Mouse (Mus musculus) skeletal muscle tissue, adult 2 months (tissue): ENCODE measurements around the gene Tas2r134.

Source experiments
- DNase-seq: peaks from one replicate; pipeline ENCODE4 v3.0.0-alpha.2; 2012; ENCODE audit warnings: low read depth, low spot score

The Tas2r134 gene

DNA sequence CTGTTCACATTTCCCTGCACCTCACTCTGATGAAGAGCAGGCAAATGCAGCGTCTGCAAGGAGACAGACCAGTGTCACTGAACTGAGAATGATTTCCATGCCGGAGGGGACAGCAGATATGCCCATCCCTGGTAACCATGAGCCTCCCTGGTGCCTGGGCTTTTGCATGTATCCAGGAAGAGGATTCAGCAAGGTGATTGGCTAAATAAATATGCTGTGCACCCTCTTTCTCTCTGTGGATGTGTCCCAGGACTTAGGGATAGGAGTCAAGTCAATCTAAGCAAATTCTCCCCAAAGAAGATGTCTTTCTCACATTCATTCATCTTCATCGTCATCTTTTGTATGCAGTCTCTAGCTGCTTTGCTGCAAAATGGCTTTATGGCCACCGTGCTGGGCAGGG lies at the start of gene Tas2r134:
Tas2r134 (plus strand) TSS at position 301 of the 400 bp plus-strand sequence.
- DNase-seq = no peak

DNA sequence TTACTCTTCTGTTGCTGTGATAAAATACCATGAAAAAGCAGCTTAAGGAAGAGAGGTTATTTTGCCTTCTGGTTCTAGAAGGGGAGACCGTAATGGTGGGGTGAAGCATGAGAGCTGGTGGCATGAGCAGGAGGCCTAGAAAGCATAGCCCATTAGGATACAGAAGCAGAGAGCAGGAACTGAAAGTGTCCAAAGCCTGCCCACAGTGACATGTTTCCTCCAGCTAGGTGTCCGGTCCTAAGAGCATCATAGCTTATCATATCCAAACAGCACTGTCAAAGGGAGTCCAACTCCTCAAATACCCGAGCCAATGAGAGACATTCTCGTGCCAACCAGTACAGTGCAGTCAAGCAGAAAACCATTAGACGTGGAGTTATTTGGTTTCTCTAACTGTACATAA lies 47.5 kb upstream of the Tas2r134 start:
- DNase-seq = no peak

DNA sequence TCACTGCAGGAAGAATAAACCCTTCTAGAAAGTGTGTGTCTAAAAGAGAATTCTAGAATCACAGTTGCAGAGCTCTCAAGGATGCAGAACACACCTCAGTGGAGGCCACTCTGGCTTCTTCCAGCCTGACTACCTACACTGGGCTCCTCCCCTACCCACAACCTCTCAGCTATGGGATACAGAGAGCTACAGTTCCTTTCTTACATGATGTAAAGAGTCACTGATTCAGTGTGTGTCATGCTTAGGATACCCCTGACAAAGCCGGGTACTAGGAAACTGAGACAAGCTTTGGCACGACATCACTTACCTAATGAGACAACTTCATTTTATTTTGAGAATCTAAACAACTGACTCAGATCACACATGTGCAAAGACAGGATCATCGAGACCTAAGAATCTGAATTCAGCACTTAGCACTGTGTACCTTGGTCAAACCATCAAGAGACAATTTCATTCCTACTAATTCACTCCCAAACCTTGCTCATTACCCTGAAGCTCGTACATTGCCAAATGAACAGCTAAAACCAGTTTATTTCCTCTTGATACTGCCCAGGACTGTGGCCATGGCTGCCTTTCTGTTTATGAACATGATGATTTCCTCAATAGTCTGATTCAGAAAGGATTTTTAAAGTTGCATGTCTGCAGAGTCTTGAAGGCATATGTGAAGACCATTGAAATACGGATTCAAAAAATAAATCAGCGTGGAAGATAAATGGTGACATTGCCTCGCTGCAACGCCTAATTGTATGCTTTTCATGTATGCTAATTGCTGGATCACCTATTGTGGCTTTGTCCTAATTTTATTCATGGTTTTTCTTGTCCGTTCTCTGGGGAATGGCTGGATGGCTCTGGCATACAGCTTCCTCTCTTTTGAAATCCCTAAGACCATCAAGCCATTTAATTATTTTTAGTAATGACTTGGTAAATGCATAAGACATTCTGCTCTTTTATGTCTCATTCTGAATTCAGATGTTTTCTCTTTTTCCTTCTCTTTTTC lies 43.0 kb upstream of the Tas2r134 start:
- no peak for DNase-seq

DNA sequence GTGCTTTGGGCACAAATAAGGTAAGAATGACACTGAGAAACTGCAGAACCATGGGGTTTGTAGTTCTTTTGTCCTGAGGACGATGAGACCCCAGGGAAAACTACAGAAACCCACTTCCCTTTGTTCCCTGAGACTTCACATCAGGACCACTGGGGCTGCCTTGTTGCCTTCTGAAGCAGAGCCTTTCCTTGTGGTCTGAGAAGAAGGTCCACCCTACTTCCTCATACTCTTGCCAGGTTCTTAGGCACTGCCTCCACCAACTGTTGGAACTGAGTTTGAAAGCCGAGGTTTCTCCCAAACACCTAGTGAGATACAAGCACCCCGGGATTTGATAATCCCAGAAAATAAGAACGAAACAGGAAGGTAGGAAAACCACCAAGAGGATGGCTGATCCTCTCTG lies 39.0 kb upstream of the Tas2r134 start:
- DNase-seq = no peak

DNA sequence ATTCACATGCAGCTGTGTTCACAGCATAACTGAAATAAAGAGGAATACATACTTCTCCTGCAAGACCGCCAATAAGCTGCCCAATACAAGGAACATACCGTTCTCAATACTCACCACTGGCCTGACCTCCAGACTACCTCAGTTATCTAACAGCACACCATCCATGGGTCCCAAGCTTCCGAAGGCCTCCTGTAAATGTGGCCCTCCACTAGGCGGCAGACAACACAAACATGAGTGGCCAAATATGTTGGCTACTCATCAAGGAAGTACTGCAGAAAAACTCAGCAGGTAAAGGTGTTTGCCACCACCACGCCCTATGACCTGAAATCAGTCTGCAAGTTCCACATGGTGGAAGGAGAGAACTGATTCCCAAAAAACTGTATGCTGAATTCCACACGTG lies 38.4 kb upstream of the Tas2r134 start:
- DNase-seq = no peak

DNA sequence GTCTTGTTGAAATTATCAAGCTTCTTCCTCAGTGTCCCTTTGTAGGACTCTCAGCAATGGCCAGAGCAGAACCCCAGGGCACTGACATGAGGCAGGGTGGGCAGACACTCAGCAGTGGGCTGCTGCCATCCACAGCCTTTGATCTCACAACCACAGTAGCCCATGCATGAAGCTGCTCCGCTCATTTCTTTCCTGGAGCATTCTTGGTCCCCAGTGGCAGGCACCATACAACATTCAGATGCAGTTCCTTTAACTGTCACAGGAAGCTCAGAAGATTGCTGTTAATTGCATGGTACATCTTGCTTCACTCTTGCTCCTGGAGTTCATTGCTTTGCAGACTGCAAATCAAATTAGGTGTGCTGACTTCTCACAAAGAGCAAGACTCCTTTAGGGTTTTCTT lies 37.7 kb upstream of the Tas2r134 start:
- DNase-seq = no peak

DNA sequence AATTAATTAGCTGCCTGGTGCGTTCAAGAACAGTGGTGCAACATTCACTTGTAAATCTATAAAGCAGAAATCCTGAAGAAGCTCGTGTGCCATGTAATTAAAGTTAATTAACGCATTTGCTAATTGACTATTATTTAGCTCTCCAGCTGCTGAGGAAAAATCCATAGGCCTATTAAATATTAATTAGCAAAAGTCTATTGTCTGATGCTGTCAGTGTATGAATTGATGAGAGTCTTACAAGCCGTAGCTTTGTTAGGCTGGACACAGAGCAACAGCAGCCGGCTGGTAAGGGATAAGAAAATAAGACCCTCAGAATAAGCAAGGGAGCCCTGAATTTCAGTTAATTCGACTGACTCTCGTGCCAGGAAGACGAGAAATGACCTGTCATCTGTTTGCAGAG lies 37.0 kb upstream of the Tas2r134 start:
- no peak for DNase-seq

DNA sequence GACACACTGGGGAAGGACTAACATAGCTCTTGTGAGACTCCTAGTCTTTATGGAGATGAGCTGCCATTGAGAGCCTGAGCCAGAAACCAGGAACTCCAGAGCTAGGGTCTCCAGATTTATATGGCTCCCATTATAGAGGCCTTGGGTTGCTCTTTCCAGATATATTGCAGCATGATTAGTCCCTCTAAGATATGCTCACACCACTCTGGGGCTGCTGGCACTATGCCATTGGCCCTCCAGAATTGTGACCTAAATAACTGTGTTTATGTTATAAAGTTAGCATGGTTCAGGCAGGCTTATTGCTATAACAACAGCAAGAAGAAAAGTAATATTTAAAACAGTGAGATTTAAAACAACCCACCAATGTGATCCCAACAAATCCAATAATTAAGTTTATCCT lies 35.2 kb upstream of the Tas2r134 start:
- no peak for DNase-seq

DNA sequence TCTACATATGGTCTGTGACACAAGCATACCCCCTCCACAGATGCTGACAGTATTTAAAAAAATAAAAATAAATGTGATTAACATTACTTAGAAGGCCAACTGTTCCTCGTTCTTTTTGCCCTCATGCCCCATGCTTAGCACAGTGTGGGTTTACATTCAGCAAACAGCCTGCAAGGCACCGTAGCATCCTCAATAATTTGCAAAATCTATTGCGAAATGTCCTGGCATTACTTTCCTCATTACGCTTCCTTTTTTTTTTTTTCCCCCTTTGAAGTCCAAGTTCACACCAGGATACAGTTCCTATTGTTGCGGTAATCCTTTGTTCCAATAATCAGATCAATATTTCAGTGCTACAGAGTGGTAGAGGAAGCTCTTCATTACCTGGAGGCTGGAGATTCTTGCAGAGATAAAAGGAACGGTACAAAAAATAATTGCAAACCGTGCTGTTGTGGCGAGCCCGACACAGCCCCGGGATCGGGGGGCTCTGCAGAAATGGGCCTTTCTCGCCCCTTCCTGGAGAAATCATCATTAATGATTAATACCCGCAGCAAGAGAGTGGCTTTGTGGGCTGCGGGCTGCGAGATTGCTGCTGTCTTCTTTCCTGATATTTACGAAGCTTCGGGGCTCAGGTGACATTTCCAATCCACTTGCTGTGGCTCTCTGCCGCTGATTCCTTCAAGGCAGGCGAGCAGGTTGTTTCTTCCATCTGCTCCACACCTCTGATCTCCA lies 27.7 kb upstream of the Tas2r134 start:
- no peak for DNase-seq

DNA sequence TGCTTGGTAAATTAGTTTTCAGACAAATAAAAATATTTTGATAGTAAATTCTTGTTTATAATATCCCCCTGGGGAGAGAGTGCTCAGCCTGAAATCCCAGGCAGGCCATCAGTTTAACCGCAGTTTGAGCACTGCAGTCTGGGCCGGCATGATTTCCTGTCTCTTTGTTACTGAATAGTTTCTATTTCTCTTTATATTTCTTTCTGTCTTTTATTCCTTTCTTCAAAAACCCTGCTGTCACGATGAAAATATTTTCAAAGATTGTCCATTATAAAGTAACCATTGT lies 27.2 kb upstream of the Tas2r134 start:
- DNase-seq = no peak

DNA sequence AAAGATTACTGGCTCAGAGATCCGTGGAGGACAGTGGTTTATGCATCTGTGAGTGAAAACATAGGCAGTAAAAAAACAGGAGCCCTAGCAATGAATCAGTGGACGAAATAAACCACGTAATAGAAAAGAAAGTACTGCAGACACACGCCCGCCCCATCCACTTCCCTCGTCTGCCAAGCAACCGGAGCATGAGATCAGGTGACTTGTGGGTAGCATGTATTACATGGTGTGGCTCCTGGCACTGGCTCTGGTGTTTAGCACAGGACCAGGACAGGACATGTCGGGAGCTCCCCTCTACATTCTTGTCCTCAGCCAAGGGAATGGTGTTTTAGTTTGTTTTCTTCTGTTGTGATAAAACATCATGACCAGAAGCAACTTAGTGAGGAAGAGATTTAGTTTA lies 26.4 kb upstream of the Tas2r134 start:
- DNase-seq = peak; percentile 71

DNA sequence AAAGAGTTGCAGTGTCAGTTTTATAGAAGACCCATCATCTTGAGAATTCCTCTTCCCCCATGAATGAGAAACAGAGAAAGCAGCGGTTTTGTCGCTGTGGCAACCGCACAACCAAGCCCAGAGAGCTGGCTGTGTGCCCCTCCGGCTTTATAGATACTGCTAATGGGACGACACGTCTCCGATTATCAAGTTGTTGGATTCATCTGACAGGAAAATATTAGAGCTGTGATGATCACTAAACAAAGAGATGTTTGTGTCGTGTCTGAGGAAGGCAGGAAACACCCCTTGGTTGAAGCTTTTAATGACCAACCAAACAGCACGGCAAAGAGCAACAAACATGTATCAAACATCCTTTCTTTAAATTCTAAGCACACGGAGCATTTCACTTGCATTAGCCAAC lies 17.0 kb upstream of the Tas2r134 start:
- no peak for DNase-seq

DNA sequence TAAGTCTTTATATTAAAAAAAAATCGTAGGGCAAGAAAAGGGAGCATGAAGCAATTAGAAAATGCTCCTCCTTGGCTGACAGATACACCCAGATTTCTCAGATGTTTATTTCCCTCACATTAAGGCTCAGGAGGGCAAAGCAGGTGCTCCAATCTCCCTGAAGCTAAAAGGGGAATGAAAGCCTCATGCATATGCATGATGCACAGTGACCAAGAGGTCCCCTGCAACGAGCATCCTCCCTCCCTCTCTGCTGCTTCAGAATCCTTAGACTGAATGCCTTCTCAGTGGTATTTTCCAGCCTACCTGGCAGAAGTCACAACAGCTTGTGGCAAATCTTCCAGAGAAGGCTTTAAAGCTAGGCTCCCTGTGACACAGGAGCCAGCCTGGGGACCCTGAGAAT lies 16.4 kb upstream of the Tas2r134 start:
- no peak for DNase-seq

DNA sequence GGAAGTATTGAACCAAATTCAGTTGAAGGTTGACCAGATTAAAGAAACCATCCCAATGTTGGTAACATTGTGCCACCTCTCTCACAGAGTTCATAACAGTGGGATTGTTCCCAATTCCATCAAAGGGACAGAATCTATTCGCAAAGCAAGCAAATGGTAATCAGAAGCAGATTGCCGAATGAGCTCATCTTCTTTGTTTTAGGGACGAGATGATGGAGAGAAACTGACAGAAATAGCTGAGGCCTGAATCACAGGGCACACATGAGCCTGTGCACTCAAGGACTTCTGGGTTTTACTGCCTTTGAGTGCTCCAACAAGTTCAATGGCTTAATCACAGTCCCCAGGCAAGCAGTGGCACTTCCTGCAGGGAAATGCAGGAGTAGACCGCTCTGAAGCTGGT lies 13.6 kb upstream of the Tas2r134 start:
- no peak for DNase-seq

DNA sequence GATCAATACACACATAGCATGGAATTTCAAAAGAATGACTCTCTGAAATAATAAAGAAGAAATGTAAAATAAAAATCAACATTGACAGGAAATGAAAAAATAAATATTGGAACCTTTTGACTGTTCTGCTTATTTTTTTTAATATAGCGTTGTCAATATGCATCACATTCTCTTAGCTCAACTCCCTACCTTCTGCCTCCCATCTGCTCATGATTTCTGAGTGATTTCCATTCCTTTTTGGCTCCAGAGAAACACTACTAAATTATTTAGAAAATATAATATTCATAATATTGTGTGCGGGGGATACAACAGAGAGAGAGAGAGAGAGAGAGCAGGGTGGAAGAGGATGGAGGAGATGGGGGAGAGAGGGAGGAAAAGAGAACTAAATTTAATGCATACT lies 5.4 kb upstream of the Tas2r134 start:
- DNase-seq = no peak

DNA sequence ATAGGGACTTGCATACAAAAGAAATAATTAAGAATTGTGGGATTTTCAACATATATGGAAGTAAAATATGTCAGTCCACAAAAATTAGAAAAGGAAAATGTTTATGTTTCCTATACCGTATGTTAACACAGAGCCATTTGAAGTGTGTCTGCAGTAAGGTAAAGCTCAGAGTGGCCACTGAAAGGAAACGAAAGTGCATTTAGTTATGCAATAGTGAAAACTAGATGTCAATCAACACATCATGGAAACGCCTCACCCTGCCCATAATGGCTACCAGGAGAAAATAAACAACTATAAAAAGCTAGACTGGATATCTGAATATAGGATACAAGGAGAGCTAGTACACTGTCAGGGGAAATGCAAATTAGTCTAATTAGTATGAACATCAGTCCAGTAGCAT lies 1.3 kb upstream of the Tas2r134 start:
- DNase-seq = no peak

DNA sequence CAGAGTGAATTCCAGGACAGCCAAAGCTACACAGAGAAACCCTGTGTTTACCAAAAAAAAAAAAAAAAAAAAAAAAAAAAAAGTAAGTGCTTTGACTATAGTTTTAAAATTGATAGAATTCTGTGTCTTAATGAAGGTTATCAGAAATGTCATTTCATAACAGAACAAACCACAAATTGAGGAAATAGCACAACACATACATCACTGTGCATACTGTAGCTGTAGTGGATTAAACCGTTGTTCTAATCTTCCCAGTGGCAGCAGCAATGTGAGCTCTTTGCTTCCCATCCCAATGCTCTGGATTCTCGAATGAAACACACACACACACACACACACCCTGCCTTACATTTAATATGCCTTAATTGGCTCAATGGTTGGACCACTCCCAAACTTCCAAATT lies 4.1 kb downstream of the Tas2r134 start:
- no peak for DNase-seq

DNA sequence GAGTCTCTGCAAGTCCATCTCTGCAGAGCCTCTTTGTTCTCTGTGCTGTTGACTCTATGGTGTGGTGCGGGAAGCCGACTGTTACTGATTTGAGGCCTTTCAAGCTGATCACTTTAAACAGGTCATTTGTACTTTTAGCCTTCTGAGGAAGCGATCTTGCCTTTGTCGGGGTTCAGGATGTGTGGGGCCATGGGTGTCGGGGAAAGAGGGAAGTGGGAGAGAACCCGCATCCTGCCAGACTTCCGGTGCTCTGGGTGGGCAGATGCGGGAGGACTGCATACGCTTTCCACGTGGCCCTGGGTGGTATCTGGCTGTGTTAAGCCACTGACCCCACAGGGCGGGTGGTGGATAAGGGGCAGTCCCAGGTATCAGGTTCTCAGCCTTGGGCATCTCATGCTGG lies 10.4 kb downstream of the Tas2r134 start:
- no peak for DNase-seq

DNA sequence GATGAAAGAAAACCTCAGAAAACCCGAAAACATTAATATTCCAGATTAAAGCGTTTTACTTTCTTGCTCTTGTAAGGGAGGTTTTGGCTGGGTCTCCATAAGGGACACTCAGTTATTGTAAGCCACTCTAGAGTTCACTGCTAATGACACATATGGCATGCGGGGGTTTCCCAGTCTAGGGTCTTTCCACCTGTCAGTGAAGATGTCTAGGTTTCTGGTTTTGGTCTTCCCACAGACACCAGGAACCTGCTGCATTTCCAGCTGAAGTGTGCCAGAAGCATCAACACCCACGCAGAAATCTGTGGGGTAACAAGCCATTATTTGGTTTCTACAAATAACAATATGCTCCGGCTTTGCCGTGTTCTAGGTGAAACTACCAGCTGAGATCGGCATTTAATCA lies 14.3 kb downstream of the Tas2r134 start:
- no peak for DNase-seq

DNA sequence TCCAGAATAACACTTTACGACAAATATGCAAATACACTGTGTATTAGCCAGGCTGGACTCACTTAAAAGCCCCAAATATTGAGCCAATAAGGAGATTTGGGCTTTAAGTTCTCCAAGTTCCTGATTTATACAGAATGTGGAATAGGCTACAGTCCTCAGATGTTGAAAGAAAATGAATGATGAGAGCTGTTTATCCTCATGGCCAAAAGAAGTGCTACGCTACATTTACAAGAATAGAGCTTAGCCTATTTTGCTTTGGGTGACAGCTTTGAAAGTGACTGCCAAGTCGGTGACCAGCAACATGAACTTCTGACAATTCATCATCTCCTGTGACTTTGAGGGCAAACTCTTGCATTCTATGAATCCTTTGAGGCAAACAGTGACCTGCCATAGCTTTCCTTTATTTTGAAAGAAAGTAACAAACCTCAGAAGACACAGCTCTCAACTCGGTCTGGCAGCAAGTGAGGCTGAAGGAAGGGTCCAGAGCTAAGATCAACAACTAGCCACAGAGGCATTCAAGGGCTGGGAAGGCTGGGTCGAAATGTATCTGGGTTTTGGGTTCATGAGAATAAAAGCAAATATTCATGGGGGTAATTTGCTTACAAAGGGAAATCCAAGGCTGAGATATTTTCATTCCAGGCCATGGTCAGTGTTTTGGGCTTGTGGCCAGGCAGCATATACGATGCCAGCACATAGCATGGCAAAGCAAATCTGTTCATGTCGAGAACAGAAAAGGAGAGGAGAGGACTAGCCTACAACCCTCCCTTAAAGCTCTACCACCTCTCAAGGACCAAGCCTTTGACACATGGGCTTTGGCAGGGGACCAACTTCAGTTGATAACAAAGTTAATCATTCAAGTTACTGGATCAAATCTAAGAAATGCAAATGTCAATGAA lies 16.2 kb downstream of the Tas2r134 start:
- no peak for DNase-seq

DNA sequence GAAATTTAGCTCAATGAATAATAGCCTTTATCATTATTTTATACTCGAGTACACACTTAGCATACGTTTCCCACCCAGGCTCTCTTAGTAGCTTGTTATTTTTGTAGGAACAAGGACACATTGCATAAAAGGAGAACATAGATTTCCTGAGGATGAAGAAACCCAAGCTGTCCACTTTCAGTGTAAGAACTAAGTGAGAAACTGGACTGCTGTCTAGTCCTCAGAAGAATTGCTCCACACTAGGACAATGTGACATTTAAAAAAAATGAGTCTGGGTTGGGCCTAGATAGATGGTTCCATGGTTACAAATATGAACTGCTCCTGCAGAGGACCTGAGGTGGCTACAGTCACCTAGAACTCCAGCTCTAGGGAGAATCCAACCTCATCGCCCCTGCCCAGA lies 20.7 kb downstream of the Tas2r134 start:
- DNase-seq = no peak

DNA sequence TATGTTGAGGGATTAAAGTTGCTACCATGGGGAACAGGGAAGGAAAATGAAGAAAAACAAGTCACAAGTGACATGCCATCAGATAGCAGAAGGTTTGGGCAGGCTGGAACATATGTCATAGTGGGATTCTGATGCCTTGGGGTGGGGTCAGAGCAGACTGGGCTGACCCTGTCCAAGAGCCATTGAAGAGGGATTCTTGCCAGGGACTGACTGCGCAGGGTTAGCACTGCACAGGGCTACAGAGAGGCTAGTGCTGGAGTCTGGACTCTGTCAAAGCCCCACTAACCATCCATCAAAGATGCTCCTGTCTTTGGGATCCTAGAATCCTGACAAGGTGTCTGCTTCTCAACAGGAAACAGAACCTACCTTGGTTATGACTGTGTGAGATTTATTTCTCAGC lies 22.6 kb downstream of the Tas2r134 start:
- DNase-seq = no peak
